Comparison of ENCODE assay signal across 8 mouse cellular contexts in the genomic region with DNA sequence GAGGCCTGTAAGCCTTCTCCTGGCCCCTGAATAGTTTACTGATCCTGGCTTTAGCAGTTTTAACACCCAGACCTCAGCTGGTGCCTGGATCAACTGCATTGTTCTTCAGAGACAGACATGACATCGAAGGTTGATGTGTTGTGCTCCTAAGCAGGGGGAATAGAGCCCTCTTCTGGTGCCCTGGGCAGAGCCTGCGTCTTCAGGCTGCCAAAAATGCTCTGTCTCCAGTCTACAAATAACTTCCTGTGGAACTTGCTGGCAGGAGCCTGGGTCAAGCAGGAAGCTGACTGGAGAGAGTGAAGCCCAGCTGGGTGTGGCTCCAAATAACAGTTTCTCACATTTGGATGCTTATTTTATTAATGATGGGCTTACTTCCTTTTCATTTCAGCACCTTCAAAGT. TPM values are rescaled to one million over a fixed set of nuclear protein-coding genes. Genes with fewer than 3 reads are reported as not detected.
A peak's percentile ranks its signal among the peaks of the same experiment; 100 is the strongest.
DNase-seq lines count a peak whose midpoint lies in the region; ATAC-seq and TF ChIP-seq lines count a peak whose summit lies in the region.

No protein-coding gene starts in this region.

- H3K27ac ChIP-seq in hindbrain, embryonic 10.5 days: no peak overlapping the region
- H3K27ac ChIP-seq in hindbrain, embryonic 12.5 days: no peak overlapping the region
- H3K27ac ChIP-seq in CH12.LX (ENCODE audit: insufficient read depth, low read depth): no peak overlapping the region
- no peak overlapping the region for H3K27ac ChIP-seq in midbrain, embryonic 13.5 days

- H3K27me3 ChIP-seq in hindbrain, embryonic 10.5 days (ENCODE audit: insufficient read depth, poor library complexity, severe bottlenecking): no peaks in the 10 kb centered on the region
- H3K27me3 ChIP-seq in hindbrain, embryonic 12.5 days: no peaks in the 10 kb centered on the region
- no peaks in the 10 kb centered on the region for H3K27me3 ChIP-seq in CH12.LX (replicated peaks)
- H3K27me3 ChIP-seq in midbrain, embryonic 13.5 days: no peaks in the 10 kb centered on the region

- TF ChIP-seq RAD21 in CH12.LX (IDR thresholded peaks at IDR 0.05; ENCODE audit: low read depth, low read length): peak; percentile 43

- no peak for TF ChIP-seq EP300 in CH12.LX (IDR thresholded peaks at IDR 0.05; ENCODE audit: low read length)

- peaks cover 9% of the 10 kb centered on the region; the same call in 1 of the 2 replicates for H3K4me1 ChIP-seq in hindbrain, embryonic 10.5 days (replicated peaks)
- H3K4me1 ChIP-seq in hindbrain, embryonic 12.5 days: no peaks in the 10 kb centered on the region
- H3K4me1 ChIP-seq in CH12.LX (ENCODE audit: control insufficient read depth in 1 of 2, insufficient read depth in 2 of 2): peaks cover 7 to 63% of the 10 kb centered on the region in 2 experiments; a peak in 3 of 4 replicates
- H3K4me1 ChIP-seq in midbrain, embryonic 13.5 days (replicated peaks): no peaks in the 10 kb centered on the region

- peak in 1 of 2 experiments; percentile 48; a peak in 2 of 4 replicates for TF ChIP-seq CTCF in CH12.LX (conservative IDR thresholded peaks at IDR 0.05 in 1 of 2, IDR thresholded peaks at IDR 0.05 in 1 of 2; ENCODE audit: low read depth in 2 of 2, low read length in 2 of 2)

- no peak overlapping the region for H3K9ac ChIP-seq in hindbrain, embryonic 12.5 days
- H3K9ac ChIP-seq in CH12.LX (ENCODE audit: insufficient read depth, low read depth): no peak overlapping the region
- no peak overlapping the region for H3K9ac ChIP-seq in midbrain, embryonic 13.5 days (replicated peaks)

- 42% methylated on average over 2 of the region's 2 CpGs for WGBS in hindbrain, embryonic 10.5 days
- 41% methylated on average over 2 of the region's 2 CpGs for WGBS in hindbrain, embryonic 12.5 days
- WGBS in midbrain, embryonic 13.5 days: 49% methylated on average over 2 of the region's 2 CpGs

- dilution Hi-C loops in CH12.LX (cut with MboI; ENCODE audit: extremely low pct_ligation_motif_present, extremely low pct_unique_long_range_greater_than_20kb, low sequenced_read_pairs): no loop called here

- TF ChIP-seq POLR2A in CH12.LX (IDR thresholded peaks at IDR 0.05; ENCODE audit: low read depth, low read length): 0 out of 2 replicates have a peak, but pooled peaks have one; percentile 10

- ATAC-seq in hindbrain, embryonic 12.5 days (ENCODE audit: low FRiP score): no peak
- no peak for ATAC-seq in midbrain, embryonic 13.5 days

- H3K4me2 ChIP-seq in hindbrain, embryonic 12.5 days (replicated peaks): no peak overlapping the region
- no peak overlapping the region for H3K4me2 ChIP-seq in CH12.LX (ENCODE audit: insufficient read depth, low read depth, poor library complexity, severe bottlenecking)
- H3K4me2 ChIP-seq in midbrain, embryonic 13.5 days (replicated peaks): no peak overlapping the region

- peaks cover 59% of the 10 kb centered on the region for H3K79me2 ChIP-seq in CH12.LX (replicated peaks; ENCODE audit: control insufficient read depth, extremely low read depth, insufficient read depth, poor library complexity, severe bottlenecking)

- peak; percentile 3 for DNase-seq in hindbrain, embryonic 10.5 days (ENCODE audit: low spot score)
- DNase-seq in CH12.LX (ENCODE audit: extremely low read depth): peak; percentile 17
- DNase-seq in cerebellum, postnatal 36 days: peak; percentile 4 to 8
- peak; percentile 57 for DNase-seq in heart, postnatal 25 days (ENCODE audit: low spot score)
- peak; percentile 84 for DNase-seq in lung, postnatal 25 days (ENCODE audit: low spot score)
- DNase-seq in right cerebral cortex, postnatal 14 days: no peak

- no peaks in the 10 kb centered on the region for H3K9me3 ChIP-seq in hindbrain, embryonic 10.5 days
- H3K9me3 ChIP-seq in hindbrain, embryonic 12.5 days (replicated peaks): no peaks in the 10 kb centered on the region
- H3K9me3 ChIP-seq in CH12.LX (replicated peaks; ENCODE audit: low read length): no peaks in the 10 kb centered on the region
- H3K9me3 ChIP-seq in midbrain, embryonic 13.5 days: no peaks in the 10 kb centered on the region

- intact Hi-C loops in heart, postnatal 25 days (cut with DNase I): no loop called here

- in situ Hi-C loops in CH12.LX (cut with MboI; ENCODE audit: low pct_ligation_motif_present, low pct_unique_long_range_greater_than_20kb, low sequenced_read_pairs): loop anchor here (5.0 kb wide), 1 partner anchor 96 kb away; no protein-coding TSS in a partner anchor

- H3K4me3 ChIP-seq in hindbrain, embryonic 10.5 days: no peak overlapping the region
- H3K4me3 ChIP-seq in hindbrain, embryonic 12.5 days: no peak overlapping the region
- H3K4me3 ChIP-seq in CH12.LX (replicated peaks in 1 of 3; ENCODE audit: low read depth in 2 of 3, low read length in 2 of 3, poor library complexity in 1 of 3): no peak overlapping the region
- H3K4me3 ChIP-seq in midbrain, embryonic 13.5 days (replicated peaks): no peak overlapping the region

- H3K36me3 ChIP-seq in hindbrain, embryonic 10.5 days: no peaks in the 10 kb centered on the region
- H3K36me3 ChIP-seq in hindbrain, embryonic 12.5 days: no peaks in the 10 kb centered on the region
- peaks cover 8 to 18% of the 10 kb centered on the region in 2 experiments for H3K36me3 ChIP-seq in CH12.LX (replicated peaks in 1 of 2; ENCODE audit: control insufficient read depth in 1 of 2, insufficient read depth in 1 of 2, low read length in 1 of 2)
- no peaks in the 10 kb centered on the region for H3K36me3 ChIP-seq in midbrain, embryonic 13.5 days

TF ChIP-seq in CH12.LX, 34 proteins besides CTCF, POLR2A, EP300 and RAD21:
- TF ChIP-seq SMC3 (IDR thresholded peaks at IDR 0.05; ENCODE audit: low read depth, low read length) (peak; percentile 40), MEF2A (IDR thresholded peaks at IDR 0.05; ENCODE audit: borderline replicate concordance, low read depth, low read length) (no peak)

RNA-seq across cellular contexts. Expression of gene Msn, which starts 37.4 kb away (rescaled TPM):
- 122 and 128 TPM in 2 replicates for polyA plus RNA-seq in hindbrain, embryonic 10.5 days (2016; fragmentation: Nextera tagmentation; extraction: Ambion mirVana)
- polyA plus RNA-seq in hindbrain, embryonic 12.5 days (2016; fragmentation: Nextera tagmentation; extraction: Ambion mirVana): 81.5 and 88.4 TPM in 2 replicates
- total RNA-seq in CH12.LX (2012; rRNA removed): 51.2 and 55.1 TPM in 2 replicates
- total RNA-seq in CH12.LX (2014; rRNA removed): 39.9 and 56.2 TPM in 2 replicates
- 291 and 315 TPM in 2 replicates for polyA plus RNA-seq in CH12.LX (2012; ENCODE audit: insufficient read length, low read depth)
- 100 to 1,000 TPM; 124 to 133 TPM for total RNA-seq in heart, postnatal 25 days (2021)
- 40.8 and 43.7 TPM in 2 replicates for polyA plus RNA-seq in midbrain, embryonic 13.5 days (2015; fragmentation: Nextera tagmentation; extraction: Ambion mirVana)
